Mouse (Mus musculus): ENCODE results near the gene Sars2.

The Sars2 gene

GRCm38 (mm10) chr7:28727649-28728340 lies 14.0 kb upstream of the Sars2 start:
- no peak for DNase-seq

GRCm38 (mm10) chr7:28732341-28733142 lies 9.2 kb upstream of the Sars2 start:
- peak; percentile 87 to 88 for DNase-seq

- DNase-seq, result no peak
Measured at GRCm38 (mm10) chr7:28733211-28733610, 8.6 kb upstream of the Sars2 start.

GRCm38 (mm10) chr7:28735701-28736100 lies 6.1 kb upstream of the Sars2 start:
- DNase-seq, result no peak

- no peak for DNase-seq
Measured at GRCm38 (mm10) chr7:28739829-28740228, 2.0 kb upstream of the Sars2 start.

GRCm38 (mm10) chr7:28740949-28741348 lies 843 bp upstream of the Sars2 start:
- DNase-seq, result no peak

- no peak for DNase-seq
Measured at GRCm38 (mm10) chr7:28741368-28741708, 454 bp upstream of the Sars2 start.

- DNase-seq, result no peak
Measured at GRCm38 (mm10) chr7:28749935-28750334, 8.1 kb downstream of the Sars2 start.

GRCm38 (mm10) chr7:28756079-28756478 lies 14.3 kb downstream of the Sars2 start, which contains the start of gene Ccer2:
TSS of gene Ccer2 (plus strand) at chr7:28756174.
- no peak for DNase-seq

- DNase-seq, result no peak
Measured at GRCm38 (mm10) chr7:28758623-28759022, 16.8 kb downstream of the Sars2 start.

- DNase-seq, result no peak
Measured at GRCm38 (mm10) chr7:28761907-28762306, 20.1 kb downstream of the Sars2 start.

GRCm38 (mm10) chr7:28765211-28765610 lies 23.4 kb downstream of the Sars2 start:
- no peak for DNase-seq

GRCm38 (mm10) chr7:28766173-28766879 lies 24.5 kb downstream of the Sars2 start, which contains the start of gene Sirt2:
TSS of gene Sirt2 (plus strand) at chr7:28766735.
- DNase-seq, result peak; percentile 98

GRCm38 (mm10) chr7:28766910-28767309 lies 25.1 kb downstream of the Sars2 start:
- no peak for DNase-seq

- peak in 1 of 2 experiments; percentile 21 for DNase-seq
Measured at GRCm38 (mm10) chr7:28767462-28767965, 25.7 kb downstream of the Sars2 start, which contains the start of gene Nfkbib. TSS of gene Nfkbib (minus strand) at chr7:28767512.

- DNase-seq, result no peak
Measured at GRCm38 (mm10) chr7:28769414-28769958, 27.7 kb downstream of the Sars2 start.

- DNase-seq, result no peak
Measured at GRCm38 (mm10) chr7:28770309-28770708, 28.5 kb downstream of the Sars2 start.

GRCm38 (mm10) chr7:28771867-28772266 lies 30.1 kb downstream of the Sars2 start:
- DNase-seq, result peak in 1 of 2 experiments; percentile 51

GRCm38 (mm10) chr7:28773163-28773562 lies 31.4 kb downstream of the Sars2 start:
- DNase-seq, result no peak

- no peak for DNase-seq
Measured at GRCm38 (mm10) chr7:28774164-28774563, 32.4 kb downstream of the Sars2 start.

- no peak for DNase-seq
Measured at GRCm38 (mm10) chr7:28775129-28775528, 33.3 kb downstream of the Sars2 start.

- no peak for DNase-seq
Measured at GRCm38 (mm10) chr7:28778825-28779224, 37.0 kb downstream of the Sars2 start.
